Mouse (Mus musculus) intestine, postnatal 0 days (tissue): Measurements from ENCODE around the gene Fcgr4. TPM values are rescaled to one million over a fixed set of nuclear protein-coding genes. Genes with fewer than 3 reads are reported as not detected.

Experiments used
- ATAC-seq: fragments of 200-750 bp; cut with Nextera tagmentation; 2 replicates; pipeline ENCODE4 v1.8.0; 2017; ENCODE audit warnings: mild to moderate bottlenecking, moderate TSS enrichment, moderate library complexity
- H3K27ac ChIP-seq: fragments of 300-500 bp; sonication (generic); 2 replicates; pipeline ENCODE4 v1.5.1; 2014; ENCODE audit warnings: mild to moderate bottlenecking, low read depth, low read length, moderate library complexity
- H3K27me3 ChIP-seq: fragments of 300-500 bp; sonication (generic); replicated peaks from 2 replicates; pipeline ENCODE4 v1.6.1; 2014; ENCODE audit warnings: low read length, mixed read lengths; ENCODE audit not compliant: control insufficient read depth, insufficient read depth
- H3K36me3 ChIP-seq: fragments of 300-500 bp; sonication (generic); 2 replicates; pipeline ENCODE4 v1.6.1; 2014; ENCODE audit warnings: mild to moderate bottlenecking, moderate library complexity; ENCODE audit not compliant: control insufficient read depth, insufficient read depth
- H3K4me1 ChIP-seq: fragments of 300-500 bp; sonication (generic); replicated peaks from 2 replicates; pipeline ENCODE4 v1.6.1; 2014; ENCODE audit warnings: antibody characterized with exemption, low read length, mixed read lengths; ENCODE audit not compliant: control insufficient read depth, insufficient read depth
- H3K4me2 ChIP-seq: fragments of 300-500 bp; sonication (generic); replicated peaks from 2 replicates; pipeline ENCODE4 v1.6.1; 2014; ENCODE audit warnings: low read depth, mild to moderate bottlenecking, moderate library complexity
- H3K4me3 ChIP-seq: fragments of 300-500 bp; sonication (generic); 2 replicates; pipeline ENCODE4 v1.5.1; 2014; ENCODE audit warnings: low read depth, low read length
- H3K9ac ChIP-seq: fragments of 300-500 bp; sonication (generic); 2 replicates; pipeline ENCODE4 v1.6.1; 2014; ENCODE audit warnings: mild to moderate bottlenecking, low read depth, low read length
- H3K9me3 ChIP-seq: fragments of 300-500 bp; sonication (generic); 2 replicates; pipeline ENCODE4 v1.6.1; 2016; ENCODE audit warnings: mixed run types; ENCODE audit not compliant: control insufficient read depth
- CTCF ChIP-seq: sonication (generic); IDR thresholded peaks from 2 replicates; pipeline ENCODE4 v1.5.1; 2016; ENCODE audit warnings: low read depth, mild to moderate bottlenecking, control low read depth, antibody characterized with exemption, moderate library complexity
- WGBS: fragments of 180-500 bp; shearing (Covaris S2); extraction: QIAGEN DNeasy Blood & Tissue Kit; methylation state at CpG from one replicate; pipeline ENCODE4 v1.1.7; 2014; 5-methylcytosine and 5-hydroxymethylcytosine counted together
- polyA plus RNA-seq: library from polyadenylated mRNA; unstranded; fragments of >200 nt; fragmentation: Nextera tagmentation; extraction: Ambion mirVana; gene quantifications from 2 replicates; pipeline ENCODE4 v1.2.1, GENCODE M21; 2015

Fcgr4 gene
- polyA plus RNA-seq, 1 experiment from 2014 or later = 3.7 TPM

- Histone ChIP-seq H3K9me3 (no peaks in the 10 kb centered on the region), H3K36me3 (no peaks in the 10 kb centered on the region), H3K27ac (no peak overlapping the region), H3K27me3 (no peaks in the 10 kb centered on the region), H3K4me3 (peak overlapping the region; percentile 60), H3K9ac (no peak overlapping the region), H3K4me1 (no peaks in the 10 kb centered on the region), H3K4me2 (peak overlapping the region; percentile 58)
- peak; percentile 49 for TF ChIP-seq CTCF
- 59% methylated on average over 3 of the region's 3 CpGs for WGBS
- no peak for ATAC-seq
Measured at GRCm38 (mm10) chr1:171043594-171044153, 25.0 kb downstream of the Fcgr4 start.

GRCm38 (mm10) chr1:171044365-171045078, 25.8 kb downstream of the Fcgr4 start:
- Histone ChIP-seq H3K9me3 (no peaks in the 10 kb centered on the region), H3K4me3 (peak overlapping the region; percentile 60), H3K4me1 (no peaks in the 10 kb centered on the region), H3K4me2 (peak overlapping the region; percentile 58), H3K27ac (no peak overlapping the region), H3K9ac (no peak overlapping the region), H3K36me3 (no peaks in the 10 kb centered on the region), H3K27me3 (no peaks in the 10 kb centered on the region)
- WGBS = under 1% methylated on average over 33 of the region's 33 CpGs
- TF ChIP-seq CTCF = no peak
- peak; percentile 92 for ATAC-seq

DNA sequence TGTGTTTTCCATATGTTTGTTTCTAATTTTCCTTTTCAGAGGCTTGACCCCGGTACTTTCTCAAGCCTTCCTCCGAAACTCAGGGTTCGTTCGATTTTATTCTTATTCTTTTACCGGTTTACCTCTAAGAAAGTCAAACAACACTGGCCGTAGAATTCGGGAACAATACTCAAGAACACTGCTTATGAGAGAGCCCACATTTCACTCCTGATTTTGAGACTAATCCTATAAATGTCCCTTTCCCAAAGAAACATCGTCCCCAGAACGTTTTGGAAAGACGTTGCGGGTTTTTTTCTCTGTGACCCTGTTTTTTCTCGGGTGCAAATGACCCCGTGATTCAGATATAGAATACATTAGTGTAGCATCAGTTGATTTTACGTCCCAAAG, 26.4 kb downstream of the Fcgr4 start:
- Histone ChIP-seq H3K27ac (no peak overlapping the region), H3K4me1 (no peaks in the 10 kb centered on the region), H3K36me3 (no peaks in the 10 kb centered on the region), H3K27me3 (no peaks in the 10 kb centered on the region), H3K4me2 (peak overlapping the region; percentile 58), H3K4me3 (peak overlapping the region; percentile 60), H3K9me3 (no peaks in the 10 kb centered on the region), H3K9ac (no peak overlapping the region)
- ATAC-seq = peak; percentile 11; the same call in 1 of the 2 replicates
- no peak for TF ChIP-seq CTCF
- WGBS = 8% methylated on average over 14 of the region's 14 CpGs

DNA sequence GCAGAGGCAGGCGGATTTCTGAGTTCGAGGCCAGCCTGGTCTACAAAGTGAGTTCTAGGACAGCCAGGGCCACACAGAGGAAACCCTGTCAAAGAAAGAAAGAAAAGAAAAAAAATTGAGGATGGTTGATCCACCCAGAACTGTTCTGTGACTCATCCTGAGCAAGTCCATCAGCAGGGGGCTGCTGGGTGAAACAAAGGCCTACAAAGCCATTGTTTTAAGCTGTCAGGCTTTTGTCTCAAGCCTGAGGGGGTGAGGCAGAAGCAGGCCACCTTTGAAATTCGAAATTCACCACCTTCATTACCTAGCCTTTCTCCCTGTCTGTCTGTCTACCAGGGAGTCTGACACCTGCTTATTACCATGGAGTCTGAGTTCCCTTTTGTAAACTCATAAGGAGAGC, 27.8 kb downstream of the Fcgr4 start:
- TF ChIP-seq CTCF = no peak
- Histone ChIP-seq H3K4me1 (no peaks in the 10 kb centered on the region), H3K27me3 (no peaks in the 10 kb centered on the region), H3K4me3 (no peak overlapping the region), H3K9ac (no peak overlapping the region), H3K36me3 (no peaks in the 10 kb centered on the region), H3K9me3 (no peaks in the 10 kb centered on the region), H3K4me2 (no peak overlapping the region), H3K27ac (no peak overlapping the region)
- ATAC-seq = no peak
- 71% methylated on average over 3 of the region's 3 CpGs for WGBS

DNA sequence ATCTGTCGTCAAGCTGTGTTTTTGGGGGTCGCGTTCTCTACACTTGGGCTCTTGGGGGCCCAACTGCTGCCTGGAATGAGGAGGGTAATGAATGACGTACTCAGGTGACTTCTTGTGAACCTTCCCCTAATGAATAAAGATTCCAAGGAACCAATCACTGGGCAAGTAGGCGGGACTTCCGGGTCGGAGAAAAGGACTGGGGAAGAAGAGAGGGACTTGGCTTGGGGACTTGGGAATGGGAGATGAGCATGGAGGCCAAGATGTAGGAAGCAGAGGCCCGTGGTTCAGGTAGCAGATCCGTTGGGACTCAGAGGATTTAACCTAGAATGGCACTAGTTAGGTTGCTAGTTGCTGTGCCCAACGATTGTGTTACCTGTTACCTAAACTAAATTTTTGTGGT, 30.5 kb downstream of the Fcgr4 start:
- ATAC-seq = no peak
- H3K9ac ChIP-seq = no peak overlapping the region
- 70% methylated on average over 10 of the region's 10 CpGs for WGBS
- no peak overlapping the region for H3K27ac ChIP-seq
- H3K4me2 ChIP-seq = no peak overlapping the region
- TF ChIP-seq CTCF = no peak
- H3K4me1 ChIP-seq = no peaks in the 10 kb centered on the region
- H3K36me3 ChIP-seq = no peaks in the 10 kb centered on the region
- H3K27me3 ChIP-seq = no peaks in the 10 kb centered on the region
- H3K9me3 ChIP-seq = no peaks in the 10 kb centered on the region
- no peak overlapping the region for H3K4me3 ChIP-seq

DNA sequence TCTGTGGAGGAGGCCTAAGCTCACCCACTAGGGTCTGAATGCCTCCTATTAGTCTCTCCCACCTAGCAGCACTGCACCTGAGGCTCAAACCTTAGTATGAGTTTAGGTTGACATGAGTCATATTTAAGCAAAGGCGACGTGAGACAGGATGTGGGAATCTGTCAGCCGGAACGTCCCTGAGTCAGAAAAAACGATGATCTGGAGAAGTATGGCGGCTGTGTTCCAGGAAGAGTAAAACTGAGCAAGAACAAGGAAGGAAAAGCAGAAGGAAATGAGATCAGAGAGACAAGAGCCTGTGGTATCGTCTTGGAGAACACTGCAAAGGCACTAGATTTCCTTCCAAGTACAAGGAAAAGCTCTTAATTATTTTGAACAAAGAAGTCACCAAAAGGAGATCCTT, 32.1 kb downstream of the Fcgr4 start:
- WGBS = 84% methylated on average over 7 of the region's 7 CpGs
- no peaks in the 10 kb centered on the region for H3K36me3 ChIP-seq
- no peak overlapping the region for H3K9ac ChIP-seq
- no peak for ATAC-seq
- H3K4me1 ChIP-seq = no peaks in the 10 kb centered on the region
- H3K4me2 ChIP-seq = no peak overlapping the region
- no peak overlapping the region for H3K27ac ChIP-seq
- no peak for TF ChIP-seq CTCF
- no peaks in the 10 kb centered on the region for H3K27me3 ChIP-seq
- no peak overlapping the region for H3K4me3 ChIP-seq
- no peaks in the 10 kb centered on the region for H3K9me3 ChIP-seq
